Mouse (Mus musculus) neural tube, embryonic 10.5 days (tissue): ENCODE results near the gene Adra1b.
A peak's percentile ranks its signal among the peaks of the same experiment; 100 is the strongest.

Source experiments
- DNase-seq: peaks from one replicate; pipeline ENCODE4 v3.0.0-alpha.2; 2017; ENCODE audit warnings: low spot score; ENCODE audit errors: extremely low spot score

The Adra1b gene

DNA sequence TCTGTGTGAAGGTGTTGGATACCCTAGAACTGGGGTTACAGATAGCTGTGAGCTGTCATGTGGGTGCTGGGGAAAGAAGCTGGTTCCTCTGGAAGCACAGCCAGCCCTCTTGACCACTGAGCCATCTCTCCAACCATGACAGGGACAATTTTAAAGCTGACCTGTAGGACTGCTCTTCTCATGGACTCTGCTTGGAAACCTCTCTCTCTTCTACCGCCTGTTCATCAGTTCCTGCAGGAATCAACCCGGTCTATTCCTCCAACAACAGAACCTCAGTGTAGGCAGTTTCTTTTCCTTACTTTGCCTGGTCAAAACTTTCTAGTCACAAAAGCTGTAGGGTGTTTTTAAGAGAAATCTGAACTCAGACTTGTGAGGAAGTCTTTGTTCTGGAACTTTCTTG, 1.3 kb downstream of the Adra1b start:
- DNase-seq, result no peak

DNA sequence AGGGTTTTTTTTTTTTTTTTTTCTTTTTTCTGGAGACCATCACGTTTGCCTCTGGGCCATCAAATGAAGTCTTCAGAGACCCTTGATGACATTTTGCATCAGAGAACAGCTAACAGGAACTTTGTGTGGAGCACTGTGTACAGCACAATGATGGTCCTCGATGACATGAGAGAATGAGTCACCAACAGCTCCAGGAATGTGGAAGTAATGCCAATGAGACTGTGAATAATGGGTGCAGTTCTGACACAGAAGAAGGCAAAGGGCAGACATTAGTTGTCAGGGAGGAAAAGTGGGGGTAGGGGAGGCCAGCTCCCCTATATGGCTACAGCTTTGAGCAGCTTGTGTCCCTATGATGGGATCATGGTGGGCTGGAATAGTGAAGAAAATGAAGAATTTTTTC, 5.7 kb downstream of the Adra1b start:
- no peak for DNase-seq

DNA sequence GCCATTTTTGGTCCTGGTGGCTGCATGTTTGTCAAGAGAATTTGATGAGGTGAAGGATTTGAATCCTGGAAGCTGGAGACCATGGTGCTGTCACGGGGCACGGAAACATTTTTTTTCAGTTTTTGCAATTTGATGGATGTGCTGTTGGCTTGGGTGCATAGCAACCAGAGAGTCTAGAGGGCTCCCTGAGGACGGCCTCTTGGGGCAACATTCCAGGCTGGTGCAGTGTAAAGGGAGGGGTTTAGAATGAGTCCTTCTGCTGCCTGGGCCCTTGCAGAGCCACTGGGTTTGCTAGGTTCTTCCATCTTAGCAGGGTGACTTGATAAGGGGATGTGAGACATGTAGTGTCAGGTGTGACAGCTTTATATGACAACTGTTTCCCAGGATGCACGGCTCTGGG, 8.5 kb downstream of the Adra1b start:
- no peak for DNase-seq

DNA sequence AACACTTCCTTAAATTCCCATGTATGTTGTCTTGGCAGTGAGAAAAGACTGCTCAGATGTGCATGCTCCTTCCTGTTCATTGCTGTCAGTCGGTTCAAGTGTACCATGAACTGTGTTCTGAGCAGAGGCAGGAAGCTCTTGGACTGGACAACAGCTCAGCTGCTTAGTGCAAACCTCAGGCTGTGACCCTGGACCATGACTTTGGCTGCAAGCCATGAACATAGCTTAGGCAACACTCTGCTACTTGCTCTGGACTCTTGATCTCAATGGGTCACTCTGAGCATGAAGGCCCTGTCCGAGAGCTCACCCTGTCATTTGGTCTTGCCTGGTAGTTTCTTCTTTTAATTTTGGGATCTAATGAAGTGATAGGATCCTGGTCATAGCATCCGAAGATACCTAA, 9.6 kb downstream of the Adra1b start:
- no peak for DNase-seq

DNA sequence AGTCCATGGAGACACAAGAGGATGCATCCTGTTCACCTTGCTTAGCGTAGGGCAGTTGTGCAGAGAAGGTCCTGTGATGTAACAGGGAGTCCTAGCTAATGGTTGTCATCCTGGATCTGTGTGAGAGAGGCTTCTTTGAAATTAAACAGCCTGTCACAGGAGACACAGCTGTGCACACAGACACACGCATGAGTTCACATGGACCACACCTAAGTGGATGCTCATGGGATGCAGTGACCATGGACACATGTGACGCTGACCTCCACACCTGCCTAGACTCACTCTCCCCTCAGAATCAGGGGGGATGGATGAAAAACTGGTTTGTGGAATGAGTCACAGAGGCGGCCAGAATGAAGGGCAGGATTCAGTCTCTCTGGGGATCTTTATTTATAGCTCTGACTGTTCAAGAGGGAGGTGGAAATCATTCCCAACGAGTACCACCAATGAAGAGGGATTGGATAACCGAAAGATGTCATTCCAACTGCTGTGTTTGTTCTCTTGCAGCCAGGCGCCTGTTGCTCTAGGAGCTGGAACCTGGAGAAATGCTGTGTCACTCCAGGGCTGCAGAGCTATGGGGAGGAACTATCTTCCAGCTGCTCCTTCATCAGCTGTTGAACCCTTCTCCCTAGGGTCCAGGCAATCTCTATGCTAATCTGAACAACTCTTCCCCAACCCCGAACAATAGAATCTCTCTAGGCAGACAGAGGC, 11.6 kb downstream of the Adra1b start:
- DNase-seq, result no peak

DNA sequence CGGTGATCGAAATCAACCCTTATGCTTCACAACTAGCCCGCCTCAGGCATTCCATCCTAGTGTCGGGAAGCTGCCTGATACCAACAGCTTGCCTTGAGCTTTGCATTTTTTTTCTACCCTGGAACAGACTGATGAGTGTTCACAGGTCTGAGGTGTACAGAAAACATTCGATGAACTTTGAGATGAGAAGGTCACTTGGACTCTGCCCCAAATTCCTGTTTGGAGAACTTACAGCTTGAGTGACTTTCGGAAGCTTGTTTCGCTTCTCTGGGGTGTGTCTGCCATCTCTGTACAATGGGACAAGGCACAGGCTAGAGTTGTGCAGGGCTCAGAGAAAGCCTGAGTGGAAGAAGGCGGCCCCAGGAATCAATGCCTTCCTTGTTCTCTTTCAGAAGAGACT, 12.3 kb downstream of the Adra1b start:
- DNase-seq, result no peak

DNA sequence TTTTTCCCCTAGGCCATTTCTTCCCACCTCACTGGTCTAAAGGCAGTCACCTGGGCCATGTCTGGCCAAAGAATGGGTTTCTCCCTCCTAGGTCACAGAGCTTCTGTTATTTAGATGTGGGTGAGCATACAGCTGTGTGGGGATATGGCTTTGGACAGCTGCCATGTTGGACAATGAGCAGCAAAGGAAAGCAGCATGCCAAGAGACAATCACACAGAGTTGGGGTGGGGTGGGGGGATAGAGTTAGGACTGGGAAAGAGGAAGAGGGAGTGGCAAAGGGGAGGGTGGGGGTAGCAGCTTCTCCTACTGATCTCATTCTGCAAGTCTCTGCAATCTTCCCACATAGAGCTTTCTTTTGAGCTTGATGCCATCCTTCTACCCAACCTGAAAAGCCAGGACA, 13.4 kb downstream of the Adra1b start:
- DNase-seq, result no peak

DNA sequence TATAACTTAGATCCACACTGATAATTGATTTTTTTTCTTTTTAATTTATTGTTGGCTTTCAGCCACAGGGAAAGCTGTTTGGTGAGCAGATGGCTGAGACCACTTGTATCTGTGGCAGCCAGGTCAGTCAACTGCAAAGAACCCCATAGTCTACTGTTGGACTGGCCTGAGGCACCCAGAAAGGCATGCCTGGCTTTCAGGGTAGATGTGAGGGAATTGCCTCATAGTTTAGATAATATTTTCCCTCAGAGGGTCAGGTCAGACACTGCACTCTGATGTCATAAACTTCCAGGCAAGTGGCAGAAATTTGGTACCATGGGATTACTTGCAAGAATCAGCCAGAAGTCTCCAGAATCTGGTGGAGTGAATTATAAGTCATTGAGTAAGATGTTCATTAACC, 16.5 kb downstream of the Adra1b start:
- DNase-seq, result no peak

DNA sequence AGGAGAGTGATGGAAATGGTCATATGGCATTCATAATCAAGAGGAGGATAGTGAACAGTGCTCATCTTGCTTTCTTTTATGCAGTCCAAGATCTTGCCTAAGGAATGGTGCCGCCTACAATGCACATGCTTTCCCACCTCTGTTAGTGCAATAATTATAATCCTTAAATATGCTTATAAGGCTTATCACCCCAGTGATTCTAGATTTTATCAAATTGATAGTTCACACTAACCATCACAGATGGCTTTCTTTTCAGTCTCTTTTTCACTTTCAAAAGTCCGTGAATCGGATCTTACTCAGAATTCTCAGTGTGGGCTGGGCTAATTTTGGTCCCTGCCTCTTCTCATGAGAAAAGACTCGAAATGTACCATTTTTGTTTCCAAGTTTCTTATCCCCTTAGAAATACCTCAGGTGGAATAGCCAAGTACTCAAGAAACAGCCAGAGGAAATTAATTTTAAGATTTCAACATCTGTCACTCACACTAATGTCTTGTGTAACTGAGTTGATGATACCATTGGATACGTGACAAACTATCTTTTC, 17.3 kb downstream of the Adra1b start:
- DNase-seq, result no peak

DNA sequence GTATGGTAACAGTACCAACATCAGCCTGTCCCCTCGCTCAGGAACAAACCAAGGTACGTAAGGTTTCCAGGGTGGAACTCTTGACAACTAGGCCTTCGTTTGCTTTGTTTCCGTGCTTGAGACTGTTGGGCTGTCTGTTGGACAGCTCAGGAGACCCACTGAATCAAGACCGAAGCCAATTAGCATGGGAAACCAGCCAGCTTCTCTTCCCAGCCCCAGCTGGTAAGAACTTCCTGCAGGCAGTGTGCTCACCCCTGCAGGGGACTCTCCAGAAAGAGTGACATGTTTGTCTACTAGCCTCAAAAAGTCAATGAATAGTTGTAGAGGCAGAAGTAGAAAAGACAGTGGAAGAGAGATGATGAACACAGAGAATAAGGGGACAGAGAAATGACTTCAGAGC, 23.8 kb downstream of the Adra1b start:
- no peak for DNase-seq

DNA sequence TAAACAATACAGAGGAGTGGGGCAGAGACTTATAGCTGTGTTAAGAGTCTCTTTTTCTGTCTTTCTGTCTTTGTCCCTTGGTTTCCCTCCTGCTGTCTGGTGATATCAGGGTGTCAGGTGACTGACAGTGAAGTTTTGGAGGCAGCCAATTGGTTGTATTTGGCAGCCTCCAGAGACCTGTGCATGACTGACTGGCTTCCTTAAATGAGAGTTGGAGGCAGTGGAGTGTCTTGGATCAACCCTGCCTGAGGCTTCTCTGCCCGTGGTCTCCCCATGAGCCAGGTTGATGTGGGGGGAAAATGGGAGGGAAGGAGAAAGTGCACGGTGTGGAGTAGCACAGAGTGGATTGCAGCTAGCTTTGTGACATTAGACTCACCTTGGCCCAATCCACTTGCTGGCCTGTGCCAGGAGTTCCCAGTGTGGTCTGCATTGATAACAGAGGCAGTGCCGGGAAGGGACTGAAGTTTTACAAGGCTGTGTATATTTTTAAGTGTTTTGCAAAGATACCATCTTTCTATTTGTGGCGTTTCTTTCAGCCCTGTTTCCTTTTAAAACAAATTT, 33.2 kb downstream of the Adra1b start:
- DNase-seq, result no peak

DNA sequence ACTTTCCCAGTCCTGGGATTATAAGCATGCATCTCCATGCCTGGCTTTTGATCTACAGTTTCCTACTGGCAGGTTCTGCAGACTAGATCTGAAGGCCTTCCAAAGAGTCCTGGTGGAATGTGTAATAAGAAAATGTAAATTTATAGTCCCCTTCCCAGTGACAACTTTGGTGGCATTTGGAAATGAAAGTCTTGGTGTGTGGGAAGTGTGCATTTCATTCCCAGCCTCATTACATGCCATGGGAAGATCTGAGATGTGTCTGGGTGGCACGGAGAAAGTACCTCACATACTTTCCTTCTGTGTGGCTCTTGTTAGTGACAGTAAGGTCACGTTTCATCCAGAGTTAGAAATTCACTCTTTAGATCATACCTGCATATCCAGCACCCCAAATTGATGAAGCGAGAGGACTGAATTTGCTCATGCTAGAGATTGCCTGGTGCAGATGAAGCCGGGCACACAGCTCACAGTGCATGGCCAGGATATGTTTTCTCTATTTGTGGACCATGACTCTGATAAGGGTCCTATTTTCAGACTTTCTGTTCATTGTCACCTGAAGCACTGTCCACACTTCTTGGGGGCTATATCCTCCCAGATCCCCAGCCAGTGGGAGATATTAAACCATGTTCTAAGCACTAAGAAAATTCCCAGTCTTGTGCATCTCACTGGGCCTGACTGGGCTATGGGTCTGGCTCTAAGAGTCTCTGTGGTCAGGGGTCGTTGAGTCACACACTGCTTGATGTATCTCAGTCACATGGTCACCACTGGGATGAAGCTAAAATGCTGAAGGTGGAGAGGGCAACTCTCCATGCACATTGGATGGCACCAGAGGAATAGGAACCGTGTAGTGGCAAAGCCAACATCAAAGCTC, 35.5 kb downstream of the Adra1b start:
- DNase-seq, result no peak

DNA sequence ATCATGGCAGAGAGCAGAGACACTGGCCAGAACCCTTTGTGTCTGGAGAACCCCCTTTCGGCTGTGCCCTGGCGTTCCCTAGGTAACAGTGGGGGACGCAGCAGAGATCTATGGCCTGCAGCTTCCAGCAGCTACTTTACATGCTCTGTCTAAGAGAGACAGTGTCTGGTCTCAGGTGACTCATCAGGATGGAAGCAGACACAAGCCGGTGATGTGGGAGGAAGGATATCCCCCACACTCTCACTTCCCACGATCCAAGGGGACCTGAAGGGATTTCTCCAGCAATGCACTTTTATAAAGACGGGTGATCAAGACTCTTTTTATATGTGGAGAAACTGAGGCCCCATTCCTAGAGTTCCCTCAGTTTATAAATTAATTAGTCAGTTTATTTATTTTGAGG, 48.0 kb downstream of the Adra1b start:
- no peak for DNase-seq

DNA sequence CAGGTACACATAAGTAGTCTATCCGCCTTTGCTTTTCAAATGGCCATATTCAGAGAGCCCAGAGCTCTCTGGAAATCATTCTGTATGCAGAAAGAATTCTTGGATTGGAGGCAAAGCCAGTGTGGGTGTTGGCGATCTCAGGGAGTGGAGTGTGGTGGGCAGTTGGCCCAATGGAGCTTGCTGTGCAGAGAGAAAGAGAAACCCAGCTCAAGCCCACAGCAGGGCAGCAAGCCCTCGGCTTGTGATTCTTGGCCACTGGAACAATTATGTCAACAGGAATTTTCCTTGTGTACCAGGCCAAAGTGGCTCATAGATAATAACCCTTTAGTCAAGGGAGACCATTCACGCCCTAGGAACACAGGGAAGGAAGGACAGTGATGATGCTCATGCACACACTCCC, 53.0 kb downstream of the Adra1b start:
- DNase-seq, result no peak

DNA sequence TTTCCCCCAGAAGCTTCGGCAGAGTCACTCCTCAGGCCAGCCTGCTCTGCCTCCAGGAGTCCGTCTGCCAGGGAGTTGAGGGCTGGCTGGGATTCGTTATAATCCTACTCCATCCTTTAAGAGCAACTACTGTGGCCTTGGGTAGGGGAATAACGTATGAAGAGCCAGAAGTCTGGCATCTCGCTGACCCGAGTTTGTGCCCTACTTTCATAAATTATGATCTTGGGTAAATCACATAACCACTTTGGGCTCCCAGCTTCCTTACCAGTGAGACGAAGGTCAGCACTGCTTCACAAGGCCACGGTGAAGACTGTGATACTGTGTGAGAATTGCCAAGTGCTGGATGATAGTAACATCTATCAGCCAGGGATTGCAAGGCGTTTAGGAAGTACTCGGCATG, 59.4 kb downstream of the Adra1b start:
- no peak for DNase-seq

DNA sequence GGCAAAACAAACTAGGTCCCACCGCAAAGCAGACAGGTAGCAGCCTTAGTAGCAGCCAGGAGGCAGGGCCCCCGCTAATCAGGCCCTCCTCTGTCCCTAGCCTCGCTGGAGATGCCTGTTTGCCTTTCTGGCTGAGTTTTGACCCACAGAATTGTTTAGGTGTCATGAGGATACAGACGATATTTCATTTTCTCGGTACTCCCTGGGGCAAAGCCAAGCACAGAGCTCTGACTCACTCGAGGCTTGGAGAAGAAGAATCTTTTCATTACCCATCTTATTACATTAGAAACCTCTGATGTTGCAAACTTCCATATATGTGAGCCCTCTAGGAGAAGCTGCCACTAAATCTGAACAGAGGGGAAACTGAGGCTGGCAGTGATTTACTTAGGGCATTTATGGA, 60.5 kb downstream of the Adra1b start:
- no peak for DNase-seq

DNA sequence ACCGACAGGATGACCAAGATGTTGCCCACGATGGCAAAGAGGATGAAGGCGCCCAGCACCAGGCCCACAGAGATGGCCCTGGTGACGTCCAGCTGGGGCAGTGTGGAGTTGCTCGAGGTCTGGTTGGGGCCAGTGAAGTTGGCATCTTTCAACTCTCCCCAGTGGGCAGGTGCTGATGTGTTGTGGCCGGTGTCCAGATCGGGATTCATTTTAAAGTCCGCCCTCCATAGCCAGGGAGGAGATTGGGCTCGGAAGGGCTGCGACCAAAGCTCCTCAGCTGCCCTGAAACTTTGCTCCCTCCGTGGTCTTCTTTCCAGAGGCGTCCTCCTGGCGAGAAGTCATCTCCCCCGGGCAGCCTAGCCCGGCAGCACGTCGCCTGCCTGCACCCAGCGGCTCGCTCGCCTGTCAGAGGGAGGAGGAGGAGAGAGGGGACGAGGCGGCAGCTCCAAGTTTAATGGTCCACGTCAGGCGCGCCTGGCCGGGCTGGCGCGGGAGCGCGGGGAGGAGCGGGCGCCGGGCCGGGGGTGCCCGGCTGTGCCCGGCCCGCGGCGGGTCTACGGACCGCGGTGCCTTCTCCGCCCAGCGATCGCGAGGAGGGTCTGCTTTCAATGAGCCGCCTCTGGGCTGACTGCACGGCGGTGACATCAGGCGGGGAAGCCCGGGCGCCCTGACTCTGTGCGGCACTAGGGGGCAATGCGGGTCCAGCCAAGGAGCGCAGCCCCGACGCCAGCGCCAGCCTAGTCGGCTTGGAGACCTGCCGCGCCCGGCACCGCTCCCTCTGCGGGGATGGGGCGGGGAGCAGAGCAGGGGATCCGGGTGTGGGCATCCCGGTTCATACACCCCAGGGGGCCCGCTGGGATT, 64.9 kb downstream of the Adra1b start:
- DNase-seq, result peak; percentile 86

DNA sequence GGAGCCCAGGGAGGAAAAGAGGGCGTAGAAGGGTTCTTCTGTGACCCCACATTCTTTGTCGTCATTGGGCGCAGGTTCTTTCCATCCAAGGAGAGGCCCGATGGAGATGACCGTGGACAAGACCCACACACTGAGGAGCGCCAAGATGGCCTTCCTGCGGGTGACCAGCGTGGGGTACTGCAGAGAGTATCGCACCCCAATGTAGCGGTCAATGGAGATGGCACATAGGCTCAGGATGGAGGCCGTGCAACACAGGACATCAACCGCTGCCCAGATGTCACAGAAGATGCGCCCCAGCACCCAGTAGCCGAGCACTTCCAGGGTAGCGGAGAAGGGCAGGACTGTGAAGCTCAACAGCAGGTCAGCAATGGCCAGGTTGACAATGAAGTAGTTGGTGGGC, 65.6 kb downstream of the Adra1b start:
- DNase-seq, result no peak

DNA sequence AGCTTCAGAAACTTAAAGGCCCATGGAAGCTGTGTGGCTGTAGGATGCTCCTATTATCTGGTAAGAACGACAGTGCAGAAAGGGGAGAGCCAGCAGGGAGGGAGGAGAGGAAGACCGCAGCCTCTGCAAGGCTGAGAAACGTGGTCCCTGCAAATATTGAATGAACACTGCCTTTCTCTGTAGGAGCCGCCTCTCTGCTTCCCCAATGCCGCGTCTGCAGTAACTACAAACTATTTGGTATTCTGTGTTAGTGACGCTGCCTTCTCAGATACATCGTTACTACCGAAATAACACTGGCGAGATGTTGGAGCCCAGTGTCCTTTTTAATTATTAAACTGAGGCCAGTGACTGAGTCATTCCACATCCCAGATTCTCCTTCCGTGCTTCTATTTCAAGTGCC, 66.5 kb downstream of the Adra1b start:
- no peak for DNase-seq

DNA sequence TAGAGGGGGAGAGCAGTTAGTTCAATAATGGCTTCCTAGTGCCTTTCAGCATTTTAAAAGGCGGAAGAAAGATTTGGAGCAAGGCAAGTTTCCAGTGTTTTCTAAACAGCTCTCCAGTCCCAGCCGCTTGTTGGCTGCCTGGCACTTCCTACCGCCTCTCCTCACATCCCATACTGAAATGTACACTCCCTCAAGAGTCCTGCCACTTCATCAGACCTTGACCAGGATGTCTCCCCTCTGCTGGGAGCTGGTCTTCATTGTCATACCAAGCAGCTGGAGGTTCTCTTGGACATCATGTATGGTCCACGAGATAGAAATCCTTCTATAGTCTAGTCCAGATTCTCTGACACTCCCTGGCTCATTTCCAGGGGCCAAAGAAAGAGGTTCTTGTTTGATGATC, 69.5 kb downstream of the Adra1b start:
- no peak for DNase-seq

DNA sequence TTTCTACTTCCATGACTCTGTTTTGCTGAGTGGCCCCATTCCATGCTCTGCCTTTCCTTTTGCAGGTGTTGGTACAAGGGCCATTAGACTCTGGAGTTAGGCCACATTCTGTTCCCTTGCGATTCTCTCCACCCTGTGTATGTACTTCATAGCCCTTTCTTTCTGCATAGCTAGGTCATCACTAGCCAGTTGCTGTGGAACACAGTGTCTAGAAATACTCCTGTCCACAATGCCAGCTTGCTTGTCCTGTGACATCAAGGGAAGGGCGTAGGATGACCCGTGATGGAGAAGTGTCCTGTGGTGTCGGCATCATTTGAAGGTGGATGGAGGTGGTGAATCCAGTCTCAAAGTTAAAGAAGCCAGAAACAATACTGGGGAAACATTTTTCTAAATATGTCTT, 74.2 kb downstream of the Adra1b start:
- no peak for DNase-seq
